15 mouse cellular contexts compared by ENCODE assay signal in the genomic region with DNA sequence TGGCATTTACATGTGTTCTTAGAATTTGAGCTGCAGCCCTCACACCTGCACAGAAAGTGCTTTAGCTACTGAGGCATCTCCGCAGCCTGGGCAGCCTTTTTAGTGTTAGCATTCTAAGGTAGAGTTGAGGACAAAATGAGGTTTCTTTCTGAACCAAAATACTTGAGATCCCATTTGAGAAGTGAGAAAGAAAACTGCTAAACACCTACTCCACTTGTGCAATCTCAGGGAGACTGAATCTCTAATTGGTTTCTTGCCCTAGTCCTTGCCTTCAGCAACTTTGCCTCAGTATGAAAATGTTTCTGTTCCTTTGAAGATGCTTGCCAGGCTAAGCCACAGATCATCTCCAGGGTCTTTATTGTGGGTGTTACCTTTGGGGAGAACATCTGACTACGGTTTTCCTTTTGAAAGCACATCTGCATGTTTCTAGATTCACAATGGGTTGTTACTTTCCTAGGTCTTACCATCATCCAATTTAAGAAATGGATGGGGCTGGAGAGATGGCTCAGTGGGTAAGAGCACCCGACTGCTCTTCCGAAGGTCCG. TPM values are rescaled to one million over a fixed set of nuclear protein-coding genes. Genes with fewer than 3 reads are reported as not detected.
DNase-seq lines count a peak whose midpoint lies in the region; ATAC-seq lines count a peak whose summit lies in the region.
"Had no signal": no experiment of that assay in that cellular context is flagged by ENCODE, and none has a peak within 500 bp of the region (broad histone marks: within the 10 kb centered on the region; RNA-seq: fewer than 3 reads in every experiment).

No protein-coding gene starts in this region.

- peak; percentile 88 for ATAC-seq in frontal cortex, adult (ENCODE audit: low TSS enrichment)
- peak; percentile 38 for ATAC-seq in inflammation-experienced regulatory T-cells, adult 6 months
- ATAC-seq: forebrain, embryonic 16.5 days had no signal

- no peak for DNase-seq in frontal cortex, adult 2 months (ENCODE audit: extremely low spot score in 1 of 2, low spot score in 1 of 2)
- DNase-seq in CD4-positive helper T cell, adult 2 months (ENCODE audit: low read depth, low spot score): peak; percentile 74
- DNase-seq in thymus, postnatal 25 days: peak; percentile 32
- no peak for DNase-seq in lung, adult 18-20 months
- DNase-seq in lung, postnatal 25 days (ENCODE audit: low spot score): no peak
- DNase-seq: adrenal gland, postnatal 10 days; cerebellum, adult 18-20 months; cerebellum, adult 9-11 months; cerebellum, postnatal 36 days; gastrocnemius, adult 2 months; gastrocnemius, postnatal 36 days; heart, postnatal 36 days had no signal

RNA-seq across cellular contexts. Expression of a gene that starts 16.5 kb away (rescaled TPM):
- 33.9 and 36.5 TPM in 2 replicates for polyA plus RNA-seq in frontal cortex, adult 2 months (2012; rRNA removed)
- polyA plus RNA-seq in inflammation-experienced regulatory T-cells, adult 6 months (2017; shearing (Covaris generic)): 1 to 10 TPM; 7.2 to 8.3 (median 8.0) TPM

RNA-seq across cellular contexts. Expression of a gene that starts 23.8 kb away (rescaled TPM):
- 0.11 and 0.16 TPM in 2 replicates for polyA plus RNA-seq in frontal cortex, adult 2 months (2012; rRNA removed)
- under 1 TPM; 0.59 to 0.99 (median 0.79) TPM for polyA plus RNA-seq in inflammation-experienced regulatory T-cells, adult 6 months (2017; shearing (Covaris generic))

RNA-seq across cellular contexts. Expression of a gene that starts 45.2 kb away (rescaled TPM):
- polyA plus RNA-seq in frontal cortex, adult 2 months (2012; rRNA removed): 9.5 and 11.2 TPM in 2 replicates
- not detected for polyA plus RNA-seq in inflammation-experienced regulatory T-cells, adult 6 months (2017; shearing (Covaris generic))

RNA-seq across cellular contexts. Expression of a gene that starts 58.9 kb away (rescaled TPM):
- 187 and 236 TPM in 2 replicates for polyA plus RNA-seq in frontal cortex, adult 2 months (2012; rRNA removed)
- polyA plus RNA-seq in inflammation-experienced regulatory T-cells, adult 6 months (2017; shearing (Covaris generic)): 100 to 1,000 TPM; 223 to 256 (median 238) TPM

Comparison
In these comparisons a context has a peak if more than half of its experiments do, and no peak if none do; other contexts are left out.
1. DNase-seq: peak in CD4-positive helper T cell, adult 2 months (single experiment) and thymus, postnatal 25 days (single experiment); none in frontal cortex, adult 2 months (0 of 2), lung, adult 18-20 months (0 of 2) and lung, postnatal 25 days (single experiment).